Mouse (Mus musculus) liver, adult 2 months (tissue): ENCODE data around the gene Ankmy2.

ENCODE experiments used
- CTCF ChIP-seq: fragments of 200-500 bp; IDR thresholded peaks from 2 replicates; pipeline ENCODE4 v1.5.1; 2011; ENCODE audit warnings: low read depth, low read length, control low read depth
- POLR2A ChIP-seq: fragments of 200-500 bp; IDR thresholded peaks from 2 replicates; pipeline ENCODE4 v1.6.1; 2011; ENCODE audit warnings: low read length, control low read depth; ENCODE audit not compliant: insufficient read depth; ENCODE audit errors: extremely low read depth

GRCm38 (mm10) chr12:36214389-36215148 lies 57.7 kb downstream of the Ankmy2 start:
- TF ChIP-seq CTCF, result no peak
- no peak for TF ChIP-seq POLR2A
